Mouse (Mus musculus) CH12.LX (cell line): ENCODE data around the gene Arl8a.

Source experiments
- CTCF ChIP-seq, 2 experiments: IDR thresholded peaks in 1 of 2; conservative IDR thresholded peaks in 1 of 2; 2 replicates each; pipeline ENCODE4 v1.5.1; 2011 to 2012; ENCODE audit warnings: low read depth in 2 of 2, low read length in 2 of 2, improper control_type of control experiment in 1 of 2, inconsistent platforms in 1 of 2, mild to moderate bottlenecking in 1 of 2, moderate library complexity in 1 of 2
- E2F4 ChIP-seq: IDR thresholded peaks from 2 replicates; pipeline ENCODE4 v1.6.1; 2011; ENCODE audit warnings: low read depth, low read length, improper control_type of control experiment; ENCODE audit not compliant: insufficient replicate concordance
- ELF1 ChIP-seq: IDR thresholded peaks from 2 replicates; pipeline ENCODE4 v1.6.1; 2014; ENCODE audit warnings: low read depth, mild to moderate bottlenecking, inconsistent platforms, low read length, improper control_type of control experiment
- EP300 ChIP-seq: IDR thresholded peaks from 2 replicates; pipeline ENCODE4 v1.6.1; 2011; ENCODE audit warnings: low read length, improper control_type of control experiment
- POLR2A ChIP-seq: IDR thresholded peaks from 2 replicates; pipeline ENCODE4 v1.6.1; 2011; ENCODE audit warnings: low read depth, mild to moderate bottlenecking, improper control_type of control experiment, low read length
- SIN3A ChIP-seq: IDR thresholded peaks from 2 replicates; pipeline ENCODE4 v1.6.1; 2012; ENCODE audit warnings: low read length, improper control_type of control experiment, inconsistent platforms
- ZNF384 ChIP-seq: IDR thresholded peaks from 2 replicates; pipeline ENCODE4 v1.6.1; 2012; ENCODE audit warnings: low read depth, low read length, improper control_type of control experiment, inconsistent platforms

- TF ChIP-seq POLR2A (no peak), E2F4 (no peak), CTCF (conservative IDR thresholded peaks at IDR 0.05 in 1 of 2, IDR thresholded peaks at IDR 0.05 in 1 of 2; ENCODE audit: low read depth in 2 of 2, low read length in 2 of 2) (no peak), EP300 (no peak), ZNF384 (peak; percentile 36; the same call in 1 of the 2 replicates), ELF1 (no peak), SIN3A (no peak)
Measured at GRCm38 (mm10) chr1:135188197-135188596, 41.6 kb downstream of the Arl8a start.
